Mouse (Mus musculus) intestine, postnatal 0 days (tissue): Measurements from ENCODE around the gene Nsun2. TPM values are rescaled to one million over a fixed set of nuclear protein-coding genes. Genes with fewer than 3 reads are reported as not detected.
A peak's percentile ranks its signal among the peaks of the same experiment; 100 is the strongest.

ENCODE experiments used
- ATAC-seq: fragments of 200-750 bp; cut with Nextera tagmentation; 2 replicates; pipeline ENCODE4 v1.8.0; 2017; ENCODE audit warnings: mild to moderate bottlenecking, moderate TSS enrichment, moderate library complexity
- H3K27ac ChIP-seq: fragments of 300-500 bp; sonication (generic); 2 replicates; pipeline ENCODE4 v1.5.1; 2014; ENCODE audit warnings: mild to moderate bottlenecking, low read depth, low read length, moderate library complexity
- H3K27me3 ChIP-seq: fragments of 300-500 bp; sonication (generic); replicated peaks from 2 replicates; pipeline ENCODE4 v1.6.1; 2014; ENCODE audit warnings: low read length, mixed read lengths; ENCODE audit not compliant: control insufficient read depth, insufficient read depth
- H3K36me3 ChIP-seq: fragments of 300-500 bp; sonication (generic); 2 replicates; pipeline ENCODE4 v1.6.1; 2014; ENCODE audit warnings: mild to moderate bottlenecking, moderate library complexity; ENCODE audit not compliant: control insufficient read depth, insufficient read depth
- H3K4me1 ChIP-seq: fragments of 300-500 bp; sonication (generic); replicated peaks from 2 replicates; pipeline ENCODE4 v1.6.1; 2014; ENCODE audit warnings: antibody characterized with exemption, low read length, mixed read lengths; ENCODE audit not compliant: control insufficient read depth, insufficient read depth
- H3K4me2 ChIP-seq: fragments of 300-500 bp; sonication (generic); replicated peaks from 2 replicates; pipeline ENCODE4 v1.6.1; 2014; ENCODE audit warnings: low read depth, mild to moderate bottlenecking, moderate library complexity
- H3K4me3 ChIP-seq: fragments of 300-500 bp; sonication (generic); 2 replicates; pipeline ENCODE4 v1.5.1; 2014; ENCODE audit warnings: low read depth, low read length
- H3K9ac ChIP-seq: fragments of 300-500 bp; sonication (generic); 2 replicates; pipeline ENCODE4 v1.6.1; 2014; ENCODE audit warnings: mild to moderate bottlenecking, low read depth, low read length
- H3K9me3 ChIP-seq: fragments of 300-500 bp; sonication (generic); 2 replicates; pipeline ENCODE4 v1.6.1; 2016; ENCODE audit warnings: mixed run types; ENCODE audit not compliant: control insufficient read depth
- CTCF ChIP-seq: sonication (generic); IDR thresholded peaks from 2 replicates; pipeline ENCODE4 v1.5.1; 2016; ENCODE audit warnings: low read depth, mild to moderate bottlenecking, control low read depth, antibody characterized with exemption, moderate library complexity
- WGBS: fragments of 180-500 bp; shearing (Covaris S2); extraction: QIAGEN DNeasy Blood & Tissue Kit; methylation state at CpG from one replicate; pipeline ENCODE4 v1.1.7; 2014; 5-methylcytosine and 5-hydroxymethylcytosine counted together
- polyA plus RNA-seq: library from polyadenylated mRNA; unstranded; fragments of >200 nt; fragmentation: Nextera tagmentation; extraction: Ambion mirVana; gene quantifications from 2 replicates; pipeline ENCODE4 v1.2.1, GENCODE M21; 2015

The Nsun2 gene
- polyA plus RNA-seq, 1 experiment from 2014 or later: 38.8 TPM

DNA sequence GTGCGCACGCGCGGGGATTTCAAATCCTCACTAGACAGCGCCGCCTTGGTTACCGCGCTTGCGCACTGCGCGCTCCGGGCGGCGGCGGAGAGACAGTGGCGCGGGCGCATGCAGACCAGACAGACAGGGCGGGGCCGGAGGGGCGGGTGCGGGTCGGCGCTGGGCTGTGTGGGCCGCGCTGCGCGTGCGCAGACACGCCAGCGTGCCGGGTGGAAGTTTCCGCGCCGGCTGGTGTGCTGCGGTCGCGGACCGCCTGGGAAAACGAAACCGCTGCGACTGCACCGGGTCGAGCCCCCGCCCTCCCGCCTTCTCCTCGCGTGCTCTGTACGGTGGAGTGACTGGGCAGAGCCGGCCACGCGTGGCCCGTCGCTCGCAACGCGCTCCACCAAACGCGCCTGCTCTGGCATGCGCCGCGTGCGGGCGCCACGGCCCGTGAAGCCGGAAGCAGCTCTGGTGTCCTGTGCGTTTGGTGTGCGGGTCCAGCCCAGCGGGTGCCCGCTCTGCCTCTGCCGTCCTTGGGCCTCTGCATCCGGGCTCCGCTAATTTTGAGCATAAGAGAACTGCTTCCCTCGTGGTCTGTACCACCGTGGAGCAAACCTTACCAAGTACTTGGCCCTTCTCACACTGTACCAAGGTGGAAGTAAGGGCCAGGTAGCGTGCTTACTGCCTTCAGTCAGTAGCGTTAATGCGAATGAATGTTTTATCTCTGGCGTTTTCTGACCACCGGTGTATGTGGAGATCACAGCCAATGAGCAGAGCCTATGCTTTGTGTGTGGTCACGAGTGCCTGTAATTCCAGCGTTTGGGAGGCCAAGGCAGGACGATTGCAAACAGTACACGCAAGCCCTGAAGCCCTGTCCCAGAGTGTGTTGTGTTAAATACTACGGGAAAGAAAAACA lies 1.4 kb downstream of the Nsun2 start:
- no peak; the same call in 1 of the 2 replicates for TF ChIP-seq CTCF
- no peaks in the 10 kb centered on the region for H3K9me3 ChIP-seq
- under 1% methylated on average over 51 of the region's 86 CpGs for WGBS

DNA sequence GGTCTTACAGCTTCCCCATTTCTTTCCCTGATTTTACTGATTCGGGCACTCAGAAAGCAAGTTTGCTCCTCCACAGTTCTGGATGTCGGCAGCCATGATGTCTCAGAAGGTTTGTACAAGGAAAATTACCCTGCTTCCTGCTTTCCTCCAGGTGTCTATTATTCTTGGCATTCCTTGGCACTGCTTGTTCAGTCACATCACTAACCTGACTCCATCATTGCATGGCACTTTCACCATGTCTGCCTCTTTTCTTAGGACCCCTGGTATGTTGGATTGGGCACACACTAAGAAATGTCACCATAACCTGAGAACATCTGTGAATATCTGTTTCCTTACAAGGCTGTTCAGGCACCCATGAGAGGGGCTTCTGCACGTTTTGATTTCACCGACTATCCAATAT lies 2.5 kb downstream of the Nsun2 start:
- 68% methylated on average over 4 of the region's 4 CpGs for WGBS
- Histone ChIP-seq H3K4me3 (0 out of 2 replicates have a peak overlapping the region, but pooled peaks have one; percentile 83), H3K9me3 (no peaks in the 10 kb centered on the region), H3K4me1 (0 out of 2 replicates have a peak, but pooled peaks cover 3% of the 10 kb centered on the region), H3K36me3 (no peaks in the 10 kb centered on the region), H3K27me3 (no peaks in the 10 kb centered on the region), H3K27ac (0 out of 2 replicates have a peak overlapping the region, but pooled peaks have one; percentile 96), H3K9ac (no peak overlapping the region), H3K4me2 (peak overlapping the region; percentile 97)
- no peak for ATAC-seq
- TF ChIP-seq CTCF: no peak

More for the DNA sequence above, 1.4 kb downstream of the Nsun2 start:
- H3K4me3 ChIP-seq: peak overlapping the region; percentile 83
- H3K27me3 ChIP-seq: no peaks in the 10 kb centered on the region
- peaks cover 4% of the 10 kb centered on the region; the same call in 1 of the 2 replicates for H3K36me3 ChIP-seq
- peak overlapping the region; percentile 97 for H3K4me2 ChIP-seq
- H3K27ac ChIP-seq: peak overlapping the region; percentile 96
- 0 out of 2 replicates have a peak, but pooled peaks cover 3% of the 10 kb centered on the region for H3K4me1 ChIP-seq
- ATAC-seq: peak; percentile 95
- H3K9ac ChIP-seq: peak overlapping the region; percentile 80

- H3K9me3 ChIP-seq: no peaks in the 10 kb centered on the region
- no peak overlapping the region for H3K4me2 ChIP-seq
- no peak overlapping the region for H3K27ac ChIP-seq
- ATAC-seq: no peak
- 81% methylated on average over 7 of the region's 7 CpGs for WGBS
- H3K4me3 ChIP-seq: no peak overlapping the region
- H3K9ac ChIP-seq: no peak overlapping the region
- no peaks in the 10 kb centered on the region; the same call in 1 of the 2 replicates for H3K4me1 ChIP-seq
- no peak for TF ChIP-seq CTCF
- no peaks in the 10 kb centered on the region for H3K36me3 ChIP-seq
- no peaks in the 10 kb centered on the region for H3K27me3 ChIP-seq
These were observed 3.8 kb downstream of the Nsun2 start for GRCm38 (mm10) chr13:69537366-69537765.

DNA sequence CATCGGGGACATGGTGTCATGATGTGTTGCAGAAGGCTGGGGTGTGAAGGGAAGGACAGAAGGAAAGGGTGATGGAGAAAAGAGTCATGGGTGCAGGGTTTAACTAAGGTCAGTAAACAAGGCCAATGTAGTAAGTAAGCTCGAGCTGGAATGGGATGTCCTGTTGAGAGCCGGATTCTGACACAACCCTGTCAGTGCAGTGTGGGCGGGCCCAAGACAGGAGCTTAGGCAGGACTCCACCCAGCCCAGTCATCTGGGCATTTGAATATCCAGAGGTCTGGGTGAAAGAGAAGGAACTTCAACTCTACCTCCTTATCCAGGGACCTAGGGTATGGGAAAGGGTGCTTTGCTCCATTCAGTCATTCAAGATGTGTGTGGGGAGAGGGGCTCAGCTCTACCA lies 4.8 kb downstream of the Nsun2 start:
- Histone ChIP-seq H3K36me3 (no peaks in the 10 kb centered on the region), H3K27me3 (no peaks in the 10 kb centered on the region), H3K27ac (no peak overlapping the region), H3K4me3 (no peak overlapping the region), H3K4me2 (no peak overlapping the region), H3K9ac (no peak overlapping the region), H3K9me3 (no peaks in the 10 kb centered on the region), H3K4me1 (no peaks in the 10 kb centered on the region; the same call in 1 of the 2 replicates)
- no peak for ATAC-seq
- WGBS: 48% methylated on average over 4 of the region's 4 CpGs
- TF ChIP-seq CTCF: no peak

GRCm38 (mm10) chr13:69541209-69541608 lies 7.7 kb downstream of the Nsun2 start:
- Histone ChIP-seq H3K27ac (no peak overlapping the region), H3K9me3 (no peaks in the 10 kb centered on the region)
- 60% methylated on average over 6 of the region's 6 CpGs for WGBS

GRCm38 (mm10) chr13:69541776-69542175 lies 8.2 kb downstream of the Nsun2 start:
- no peak overlapping the region for H3K9ac ChIP-seq
- H3K4me2 ChIP-seq: no peak overlapping the region; the same call in 1 of the 2 replicates
- no peak overlapping the region for H3K4me3 ChIP-seq
- no peaks in the 10 kb centered on the region for H3K36me3 ChIP-seq
- H3K4me1 ChIP-seq: no peaks in the 10 kb centered on the region; the same call in 1 of the 2 replicates
- no peak for TF ChIP-seq CTCF
- H3K9me3 ChIP-seq: no peaks in the 10 kb centered on the region
- H3K27me3 ChIP-seq: no peaks in the 10 kb centered on the region
- 57% methylated on average over 10 of the region's 10 CpGs for WGBS
- no peak overlapping the region for H3K27ac ChIP-seq
- ATAC-seq: no peak

More at GRCm38 (mm10) chr13:69541209-69541608, 7.7 kb downstream of the Nsun2 start:
- no peak overlapping the region for H3K9ac ChIP-seq
- 0 out of 2 replicates have a peak, but pooled peaks have one; percentile 17 for ATAC-seq
- no peak overlapping the region for H3K4me3 ChIP-seq
- H3K36me3 ChIP-seq: no peaks in the 10 kb centered on the region
- TF ChIP-seq CTCF: no peak
- H3K4me1 ChIP-seq: no peaks in the 10 kb centered on the region; the same call in 1 of the 2 replicates
- H3K27me3 ChIP-seq: no peaks in the 10 kb centered on the region
- no peak overlapping the region for H3K4me2 ChIP-seq
